Mouse (Mus musculus): ENCODE measurements around the gene Cachd1.

GRCm38 (mm10) chr4:100778082-100778481 is 1.6 kb downstream of the Cachd1 start:
- TF ChIP-seq USF1 (IDR thresholded peaks at IDR 0.05; ENCODE audit: low read depth) (no peak), POLR2A (IDR thresholded peaks at IDR 0.05; ENCODE audit: insufficient read length, low read depth) (no peak), MYOG (IDR thresholded peaks at IDR 0.05; ENCODE audit: control insufficient read depth in 1 of 3, insufficient read depth in 1 of 3, insufficient read length in 2 of 3, low read depth in 2 of 3) (no peak), TCF12 (IDR thresholded peaks at IDR 0.05; ENCODE audit: insufficient read depth, poor library complexity, severe bottlenecking) (no peak), MAX (IDR thresholded peaks at IDR 0.05; ENCODE audit: low read depth) (no peak), MYOD1 (IDR thresholded peaks at IDR 0.05; ENCODE audit: control insufficient read depth in 1 of 3, insufficient read length in 2 of 3, low read depth in 2 of 3) (no peak), E2F4 (IDR thresholded peaks at IDR 0.05; ENCODE audit: insufficient read depth) (no peak)
